Mouse (Mus musculus): ENCODE data around the gene Micu1.

Gene Micu1

GRCm38 (mm10) chr10:59721555-59721954, 19.3 kb downstream of the Micu1 start:
- DNase-seq (ENCODE audit: low spot score in 2 of 2) = no peak

GRCm38 (mm10) chr10:59724634-59725033, 22.4 kb downstream of the Micu1 start:
- DNase-seq (ENCODE audit: low spot score in 2 of 2) = no peak

GRCm38 (mm10) chr10:59727251-59727650, 25.0 kb downstream of the Micu1 start:
- no peak for DNase-seq (ENCODE audit: low spot score in 2 of 2)

GRCm38 (mm10) chr10:59729261-59729660, 27.0 kb downstream of the Micu1 start:
- no peak for DNase-seq (ENCODE audit: low spot score in 2 of 2)

- DNase-seq (ENCODE audit: low spot score in 2 of 2) = no peak
Measured at GRCm38 (mm10) chr10:59729842-59730241, 27.6 kb downstream of the Micu1 start.

- peak in 1 of 2 experiments; percentile 20 for DNase-seq (ENCODE audit: low spot score in 2 of 2)
Measured at GRCm38 (mm10) chr10:59736027-59736598, 33.8 kb downstream of the Micu1 start.

- DNase-seq (ENCODE audit: low spot score in 2 of 2) = no peak
Measured at GRCm38 (mm10) chr10:59741448-59741847, 39.2 kb downstream of the Micu1 start.

GRCm38 (mm10) chr10:59743397-59743796, 41.1 kb downstream of the Micu1 start:
- no peak for DNase-seq (ENCODE audit: low spot score in 2 of 2)

GRCm38 (mm10) chr10:59743969-59744368, 41.7 kb downstream of the Micu1 start:
- DNase-seq (ENCODE audit: low spot score in 2 of 2) = no peak

- no peak for DNase-seq (ENCODE audit: low spot score in 2 of 2)
Measured at GRCm38 (mm10) chr10:59747334-59747733, 45.1 kb downstream of the Micu1 start.

GRCm38 (mm10) chr10:59748699-59749200, 46.5 kb downstream of the Micu1 start:
- no peak for DNase-seq (ENCODE audit: low spot score in 2 of 2)

GRCm38 (mm10) chr10:59753538-59754069, 51.3 kb downstream of the Micu1 start:
- no peak for DNase-seq (ENCODE audit: low spot score in 2 of 2)

- DNase-seq (ENCODE audit: low spot score in 2 of 2) = no peak
Measured at GRCm38 (mm10) chr10:59754104-59754503, 51.8 kb downstream of the Micu1 start.

- DNase-seq (ENCODE audit: low spot score in 2 of 2) = no peak
Measured at GRCm38 (mm10) chr10:59754901-59755300, 52.6 kb downstream of the Micu1 start.

GRCm38 (mm10) chr10:59755681-59756080, 53.4 kb downstream of the Micu1 start:
- DNase-seq (ENCODE audit: low spot score in 2 of 2) = no peak

- DNase-seq (ENCODE audit: low spot score in 2 of 2) = no peak
Measured at GRCm38 (mm10) chr10:59756090-59756489, 53.8 kb downstream of the Micu1 start.

GRCm38 (mm10) chr10:59756570-59756969, 54.3 kb downstream of the Micu1 start:
- DNase-seq (ENCODE audit: low spot score in 2 of 2) = no peak

- DNase-seq (ENCODE audit: low spot score in 2 of 2) = no peak
Measured at GRCm38 (mm10) chr10:59764781-59765180, 62.5 kb downstream of the Micu1 start.

- no peak for DNase-seq (ENCODE audit: low spot score in 2 of 2)
Measured at GRCm38 (mm10) chr10:59768369-59769079, 66.2 kb downstream of the Micu1 start.

GRCm38 (mm10) chr10:59771375-59772048, 69.2 kb downstream of the Micu1 start:
- DNase-seq (ENCODE audit: low spot score in 2 of 2) = no peak

- no peak for DNase-seq (ENCODE audit: low spot score in 2 of 2)
Measured at GRCm38 (mm10) chr10:59772049-59772397, 69.7 kb downstream of the Micu1 start.

GRCm38 (mm10) chr10:59773441-59774140, 71.3 kb downstream of the Micu1 start:
- DNase-seq (ENCODE audit: low spot score in 2 of 2) = no peak

Measured in spleen, postnatal 10 days (tissue).